ENCODE assay signal across 16 mouse cellular contexts in genomic region chr17:24036954-24037353, GRCm38 (mm10). TPM values are rescaled to one million over a fixed set of nuclear protein-coding genes. Genes with fewer than 3 reads are reported as not detected.
DNase-seq lines count a peak whose midpoint lies in the region; ATAC-seq and TF ChIP-seq lines count a peak whose summit lies in the region.
"Had no signal": no experiment of that assay in that cellular context is flagged by ENCODE, and none has a peak within 500 bp of the region (broad histone marks: within the 10 kb centered on the region; RNA-seq: fewer than 3 reads in every experiment).

No protein-coding gene starts in this region.

- no peaks in the 10 kb centered on the region for H3K4me1 ChIP-seq in hindbrain, postnatal 0 days (ENCODE audit: insufficient read depth, low read length)
- no peaks in the 10 kb centered on the region for H3K4me1 ChIP-seq in hindbrain, embryonic 10.5 days (replicated peaks)
- H3K4me1 ChIP-seq in midbrain, postnatal 0 days (ENCODE audit: insufficient read depth, low read length): no peaks in the 10 kb centered on the region
- no peaks in the 10 kb centered on the region for H3K4me1 ChIP-seq in midbrain, embryonic 13.5 days (replicated peaks)
- H3K4me1 ChIP-seq in intestine, embryonic 14.5 days (replicated peaks; ENCODE audit: control insufficient read depth, insufficient read depth, low read length): no peaks in the 10 kb centered on the region
- no peaks in the 10 kb centered on the region for H3K4me1 ChIP-seq in stomach, postnatal 0 days (replicated peaks; ENCODE audit: control insufficient read depth, insufficient read depth)
- H3K4me1 ChIP-seq: limb, embryonic 12.5 days had no signal

- H3K4me3 ChIP-seq in hindbrain, postnatal 0 days (ENCODE audit: low read length): no peak overlapping the region
- H3K4me3 ChIP-seq in hindbrain, embryonic 10.5 days: no peak overlapping the region
- no peak overlapping the region for H3K4me3 ChIP-seq in midbrain, postnatal 0 days (ENCODE audit: low read depth, low read length)
- H3K4me3 ChIP-seq in midbrain, embryonic 13.5 days (replicated peaks): no peak overlapping the region
- no peak overlapping the region for H3K4me3 ChIP-seq in intestine, embryonic 14.5 days (ENCODE audit: low read depth, low read length)
- H3K4me3 ChIP-seq in stomach, postnatal 0 days (ENCODE audit: low read depth, low read length): no peak overlapping the region
- H3K4me3 ChIP-seq: limb, embryonic 12.5 days had no signal

- 77% methylated on average over 6 of the region's 6 CpGs for WGBS in hindbrain, postnatal 0 days
- 79% methylated on average over 6 of the region's 6 CpGs for WGBS in hindbrain, embryonic 10.5 days
- 79% methylated on average over 6 of the region's 6 CpGs for WGBS in midbrain, postnatal 0 days
- WGBS in midbrain, embryonic 13.5 days: 72% methylated on average over 6 of the region's 6 CpGs
- 74% methylated on average over 6 of the region's 6 CpGs for WGBS in intestine, embryonic 14.5 days
- WGBS in stomach, postnatal 0 days: 72% methylated on average over 6 of the region's 6 CpGs

- H3K27me3 ChIP-seq in hindbrain, postnatal 0 days (ENCODE audit: insufficient read depth, low read length): no peaks in the 10 kb centered on the region
- H3K27me3 ChIP-seq in hindbrain, embryonic 10.5 days (ENCODE audit: insufficient read depth, poor library complexity, severe bottlenecking): no peaks in the 10 kb centered on the region
- H3K27me3 ChIP-seq in midbrain, postnatal 0 days (ENCODE audit: insufficient read depth, low read length): no peaks in the 10 kb centered on the region
- no peaks in the 10 kb centered on the region for H3K27me3 ChIP-seq in midbrain, embryonic 13.5 days
- H3K27me3 ChIP-seq in intestine, embryonic 14.5 days (replicated peaks; ENCODE audit: control insufficient read depth, insufficient read depth, low read length): no peaks in the 10 kb centered on the region
- no peaks in the 10 kb centered on the region for H3K27me3 ChIP-seq in stomach, postnatal 0 days (ENCODE audit: control insufficient read depth, insufficient read depth, low read length)
- H3K27me3 ChIP-seq: limb, embryonic 12.5 days had no signal

- no peak overlapping the region for H3K9ac ChIP-seq in hindbrain, postnatal 0 days (replicated peaks; ENCODE audit: low read length)
- H3K9ac ChIP-seq in midbrain, postnatal 0 days (replicated peaks; ENCODE audit: low read length, poor library complexity, severe bottlenecking): no peak overlapping the region
- H3K9ac ChIP-seq in midbrain, embryonic 13.5 days (replicated peaks): no peak overlapping the region
- H3K9ac ChIP-seq in intestine, embryonic 14.5 days (ENCODE audit: low read length): no peak overlapping the region
- no peak overlapping the region for H3K9ac ChIP-seq in stomach, postnatal 0 days (ENCODE audit: low read length)
- H3K9ac ChIP-seq: limb, embryonic 12.5 days had no signal

- no peak for TF ChIP-seq EP300 in stomach, postnatal 0 days (optimal IDR thresholded peaks at IDR 0.05)

- TF ChIP-seq CTCF in hindbrain, postnatal 0 days (IDR thresholded peaks at IDR 0.05; ENCODE audit: low read depth): peak; percentile 9; the same call in 1 of the 2 replicates
- 0 out of 2 replicates have a peak, but pooled peaks have one; percentile 15 for TF ChIP-seq CTCF in midbrain, postnatal 0 days (IDR thresholded peaks at IDR 0.05)
- no peak for TF ChIP-seq CTCF in stomach, postnatal 0 days (IDR thresholded peaks at IDR 0.05; ENCODE audit: low read depth)

- no peak overlapping the region for H3K4me2 ChIP-seq in hindbrain, postnatal 0 days (ENCODE audit: low read depth, low read length)
- H3K4me2 ChIP-seq in midbrain, postnatal 0 days (ENCODE audit: low read depth, low read length, poor library complexity, severe bottlenecking): no peak overlapping the region
- no peak overlapping the region for H3K4me2 ChIP-seq in midbrain, embryonic 13.5 days (replicated peaks)
- H3K4me2 ChIP-seq in intestine, embryonic 14.5 days (ENCODE audit: low read length): no peak overlapping the region
- H3K4me2 ChIP-seq in stomach, postnatal 0 days (replicated peaks; ENCODE audit: low read depth): no peak overlapping the region
- H3K4me2 ChIP-seq: limb, embryonic 12.5 days had no signal

- no peak for DNase-seq in hindbrain, postnatal 0 days (ENCODE audit: low spot score)
- DNase-seq in hindbrain, embryonic 10.5 days (ENCODE audit: low spot score): no peak
- DNase-seq in midbrain, postnatal 0 days (ENCODE audit: low spot score): no peak
- DNase-seq in intestine, embryonic 14.5 days (ENCODE audit: low spot score): no peak
- no peak for DNase-seq in stomach, postnatal 0 days (ENCODE audit: low spot score)
- DNase-seq in yolk sac, embryonic 10.5 days (ENCODE audit: low spot score): no peak
- DNase-seq in urinary bladder, postnatal 14 days (ENCODE audit: low spot score): no peak
- DNase-seq: B cell, adult 2 months; cerebellum, adult 18-20 months; heart, adult 18-20 months; heart, postnatal 4 days; kidney, adult 8-10 months; layer of hippocampus, adult 9-11 months; thymus, postnatal 25 days had no signal

- H3K27ac ChIP-seq in hindbrain, postnatal 0 days: no peak overlapping the region
- no peak overlapping the region for H3K27ac ChIP-seq in hindbrain, embryonic 10.5 days
- no peak overlapping the region for H3K27ac ChIP-seq in midbrain, postnatal 0 days (ENCODE audit: low read depth, low read length)
- H3K27ac ChIP-seq in midbrain, embryonic 13.5 days: no peak overlapping the region
- no peak overlapping the region for H3K27ac ChIP-seq in intestine, embryonic 14.5 days (ENCODE audit: low read depth)
- peak overlapping the region; percentile 53; the same call in 1 of the 2 replicates for H3K27ac ChIP-seq in stomach, postnatal 0 days (replicated peaks)
- H3K27ac ChIP-seq: limb, embryonic 12.5 days had no signal

- ATAC-seq in hindbrain, postnatal 0 days: no peak
- ATAC-seq in midbrain, postnatal 0 days (ENCODE audit: low FRiP score): no peak
- no peak for ATAC-seq in midbrain, embryonic 13.5 days
- peak; percentile 50; the same call in 1 of the 2 replicates for ATAC-seq in intestine, embryonic 14.5 days (replicated peaks; ENCODE audit: low FRiP score, low TSS enrichment, low read depth)
- no peak; the same call in 1 of the 2 replicates for ATAC-seq in stomach, postnatal 0 days (ENCODE audit: low FRiP score, low TSS enrichment)

- no peaks in the 10 kb centered on the region for H3K9me3 ChIP-seq in hindbrain, postnatal 0 days (ENCODE audit: low read length)
- no peaks in the 10 kb centered on the region for H3K9me3 ChIP-seq in hindbrain, embryonic 10.5 days
- H3K9me3 ChIP-seq in midbrain, postnatal 0 days (ENCODE audit: low read length): no peaks in the 10 kb centered on the region
- no peaks in the 10 kb centered on the region for H3K9me3 ChIP-seq in midbrain, embryonic 13.5 days
- H3K9me3 ChIP-seq in intestine, embryonic 14.5 days (ENCODE audit: control insufficient read depth, low read length): no peaks in the 10 kb centered on the region
- H3K9me3 ChIP-seq in stomach, postnatal 0 days (ENCODE audit: control insufficient read depth, low read length): no peaks in the 10 kb centered on the region

- no peaks in the 10 kb centered on the region for H3K36me3 ChIP-seq in hindbrain, postnatal 0 days (ENCODE audit: insufficient read depth, low read length)
- H3K36me3 ChIP-seq in hindbrain, embryonic 10.5 days: no peaks in the 10 kb centered on the region
- H3K36me3 ChIP-seq in midbrain, postnatal 0 days (ENCODE audit: insufficient read depth, low read length): no peaks in the 10 kb centered on the region
- no peaks in the 10 kb centered on the region for H3K36me3 ChIP-seq in midbrain, embryonic 13.5 days
- H3K36me3 ChIP-seq in intestine, embryonic 14.5 days (ENCODE audit: control insufficient read depth, insufficient read depth, low read length): no peaks in the 10 kb centered on the region
- H3K36me3 ChIP-seq in stomach, postnatal 0 days (ENCODE audit: control insufficient read depth, insufficient read depth, low read length): no peaks in the 10 kb centered on the region
- H3K36me3 ChIP-seq: limb, embryonic 12.5 days had no signal

RNA-seq across cellular contexts. Expression of gene Prss27, which starts 1.0 kb away (rescaled TPM):
- not detected in 2 replicates for total RNA-seq in hindbrain, postnatal 0 days (2014; rRNA removed)
- polyA plus RNA-seq in hindbrain, postnatal 0 days (2015; fragmentation: Nextera tagmentation; extraction: Ambion mirVana): 0.14 TPM in 1 of 2 replicates, not detected in the other
- 0.24 TPM in 1 of 2 replicates, not detected in the other for polyA plus RNA-seq in hindbrain, embryonic 10.5 days (2016; fragmentation: Nextera tagmentation; extraction: Ambion mirVana)
- not detected in 2 replicates for total RNA-seq in midbrain, postnatal 0 days (2014; rRNA removed)
- polyA plus RNA-seq in midbrain, postnatal 0 days (2015; fragmentation: Nextera tagmentation; extraction: Ambion mirVana): not detected in 2 replicates
- polyA plus RNA-seq in midbrain, embryonic 13.5 days (2015; fragmentation: Nextera tagmentation; extraction: Ambion mirVana): 0.32 and 0.54 TPM in 2 replicates
- polyA plus RNA-seq in intestine, embryonic 14.5 days (2014; fragmentation: Nextera tagmentation; extraction: Ambion mirVana): 0.28 and 0.43 TPM in 2 replicates
- polyA plus RNA-seq in stomach, postnatal 0 days (2015; fragmentation: Nextera tagmentation; extraction: Ambion mirVana): 40.8 and 47.1 TPM in 2 replicates
- total RNA-seq: heart, adult 18-20 months; heart, postnatal 4 days had no signal
- polyA plus RNA-seq: limb, embryonic 12.5 days had no signal

RNA-seq across cellular contexts. Expression of gene Kctd5, which starts 36.3 kb away (rescaled TPM):
- 106 and 109 TPM in 2 replicates for total RNA-seq in hindbrain, postnatal 0 days (2014; rRNA removed)
- 91.4 and 95.7 TPM in 2 replicates for polyA plus RNA-seq in hindbrain, postnatal 0 days (2015; fragmentation: Nextera tagmentation; extraction: Ambion mirVana)
- polyA plus RNA-seq in hindbrain, embryonic 10.5 days (2016; fragmentation: Nextera tagmentation; extraction: Ambion mirVana): 90.8 and 93.0 TPM in 2 replicates
- 92.0 and 99.8 TPM in 2 replicates for total RNA-seq in midbrain, postnatal 0 days (2014; rRNA removed)
- polyA plus RNA-seq in midbrain, postnatal 0 days (2015; fragmentation: Nextera tagmentation; extraction: Ambion mirVana): 80.2 and 81.3 TPM in 2 replicates
- polyA plus RNA-seq in midbrain, embryonic 13.5 days (2015; fragmentation: Nextera tagmentation; extraction: Ambion mirVana): 80.9 and 81.5 TPM in 2 replicates
- polyA plus RNA-seq in intestine, embryonic 14.5 days (2014; fragmentation: Nextera tagmentation; extraction: Ambion mirVana): 52.8 and 61.2 TPM in 2 replicates
- 44.7 and 45.6 TPM in 2 replicates for polyA plus RNA-seq in stomach, postnatal 0 days (2015; fragmentation: Nextera tagmentation; extraction: Ambion mirVana)

RNA-seq across cellular contexts. Expression of gene Prss22, which starts 39.1 kb away (rescaled TPM):
- total RNA-seq in hindbrain, postnatal 0 days (2014; rRNA removed): 0.42 TPM in 1 of 2 replicates, not detected in the other
- polyA plus RNA-seq in hindbrain, postnatal 0 days (2015; fragmentation: Nextera tagmentation; extraction: Ambion mirVana): not detected in 2 replicates
- 0.72 and 0.83 TPM in 2 replicates for polyA plus RNA-seq in hindbrain, embryonic 10.5 days (2016; fragmentation: Nextera tagmentation; extraction: Ambion mirVana)
- not detected in 2 replicates for total RNA-seq in midbrain, postnatal 0 days (2014; rRNA removed)
- polyA plus RNA-seq in midbrain, postnatal 0 days (2015; fragmentation: Nextera tagmentation; extraction: Ambion mirVana): 0.17 TPM in 1 of 2 replicates, not detected in the other
- 0.12 TPM in 1 of 2 replicates, not detected in the other for polyA plus RNA-seq in midbrain, embryonic 13.5 days (2015; fragmentation: Nextera tagmentation; extraction: Ambion mirVana)
- polyA plus RNA-seq in intestine, embryonic 14.5 days (2014; fragmentation: Nextera tagmentation; extraction: Ambion mirVana): not detected in 2 replicates
- polyA plus RNA-seq in stomach, postnatal 0 days (2015; fragmentation: Nextera tagmentation; extraction: Ambion mirVana): 3.4 and 4.8 TPM in 2 replicates
- total RNA-seq: heart, adult 18-20 months; heart, postnatal 4 days had no signal

RNA-seq across cellular contexts. Expression of gene Prss30, which starts 56.6 kb away (rescaled TPM):
- total RNA-seq in hindbrain, postnatal 0 days (2014; rRNA removed): not detected in 2 replicates
- not detected in 2 replicates for polyA plus RNA-seq in hindbrain, postnatal 0 days (2015; fragmentation: Nextera tagmentation; extraction: Ambion mirVana)
- not detected in 2 replicates for polyA plus RNA-seq in hindbrain, embryonic 10.5 days (2016; fragmentation: Nextera tagmentation; extraction: Ambion mirVana)
- 1.8 TPM in 1 of 2 replicates, not detected in the other for total RNA-seq in midbrain, postnatal 0 days (2014; rRNA removed)
- polyA plus RNA-seq in midbrain, postnatal 0 days (2015; fragmentation: Nextera tagmentation; extraction: Ambion mirVana): 0.15 and 0.17 TPM in 2 replicates
- polyA plus RNA-seq in midbrain, embryonic 13.5 days (2015; fragmentation: Nextera tagmentation; extraction: Ambion mirVana): not detected in 2 replicates
- 0.12 TPM in 1 of 2 replicates, not detected in the other for polyA plus RNA-seq in intestine, embryonic 14.5 days (2014; fragmentation: Nextera tagmentation; extraction: Ambion mirVana)
- polyA plus RNA-seq in stomach, postnatal 0 days (2015; fragmentation: Nextera tagmentation; extraction: Ambion mirVana): 0.08 and 0.11 TPM in 2 replicates
- total RNA-seq: heart, adult 18-20 months; heart, postnatal 4 days had no signal
- polyA plus RNA-seq: limb, embryonic 12.5 days had no signal

Comparison
In these comparisons a context has a peak if more than half of its experiments do, and no peak if none do; other contexts are left out.
1. RNA of gene Prss27, which starts 1.0 kb away (polyA plus RNA-seq): 40.8 to 47.1 TPM in stomach, postnatal 0 days; 0.32 to 0.54 TPM in midbrain, embryonic 13.5 days, 0.28 to 0.43 TPM in intestine, embryonic 14.5 days, 0.24 TPM in hindbrain, embryonic 10.5 days, not detected in midbrain, postnatal 0 days and 0.14 TPM in hindbrain, postnatal 0 days; every median in the first group is over 10 times any median in the second.